Comparison of ENCODE assay signal across 8 mouse cellular contexts in the genomic region with DNA sequence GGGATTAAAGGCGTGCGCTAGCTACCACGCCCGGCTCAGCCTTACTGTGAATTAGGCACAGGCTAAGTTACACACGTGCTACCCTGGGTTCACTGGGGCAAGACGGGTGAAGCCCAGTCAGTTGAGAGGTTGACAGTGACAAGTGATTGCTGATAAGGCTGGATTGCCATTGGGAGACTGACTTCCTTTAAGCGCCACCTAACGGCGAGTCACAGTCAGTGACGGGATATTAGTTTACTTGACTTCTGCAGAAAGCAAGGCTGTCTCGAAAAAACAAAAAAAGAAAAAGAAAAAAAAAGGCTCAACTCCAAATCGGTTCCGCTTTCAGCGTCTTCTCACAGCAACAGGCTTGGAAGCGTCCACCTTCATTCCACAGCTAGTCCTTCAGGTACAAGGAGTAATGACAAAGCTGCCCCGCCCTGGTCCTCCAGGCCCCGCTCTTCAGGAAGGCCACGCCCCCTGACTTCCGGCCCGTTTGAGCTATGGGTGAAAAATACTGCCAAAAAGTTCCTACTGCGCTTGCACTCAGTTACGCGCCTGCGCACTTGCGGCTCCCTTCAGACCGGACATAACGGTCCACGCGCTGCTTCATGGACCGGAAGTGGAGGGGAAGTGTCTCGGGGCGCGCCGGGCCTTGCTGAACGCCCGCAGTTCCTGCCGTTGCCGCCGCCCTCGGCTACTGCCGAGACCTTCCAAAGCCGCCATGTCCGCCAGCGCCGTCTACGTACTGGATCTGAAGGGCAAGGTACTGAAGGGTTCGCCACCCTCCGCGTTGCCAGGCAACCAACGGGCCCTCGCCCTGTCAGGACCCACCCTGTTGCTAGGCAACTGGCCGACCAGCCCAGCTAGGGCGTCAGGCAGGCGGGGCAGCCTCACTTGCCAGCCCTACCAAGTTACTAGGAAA. TPM values are rescaled to one million over a fixed set of nuclear protein-coding genes. Genes with fewer than 3 reads are reported as not detected.
DNase-seq lines count a peak whose midpoint lies in the region; ATAC-seq lines count a peak whose summit lies in the region.

A gene (plus strand): TSS at position 520 of the 904 bp plus-strand sequence.

- peak within 1 kb of the TSS; percentile 92 for H3K27ac ChIP-seq in hindbrain, embryonic 14.5 days

- DNase-seq in R1 (ENCODE audit: low read depth, low spot score): peak; percentile 99
- peak; percentile 97 to 99 for DNase-seq in cerebellum, postnatal 25 days
- DNase-seq in frontal cortex, postnatal 25 days (ENCODE audit: low spot score in 2 of 2): peak; percentile 94
- peak; percentile 98 for DNase-seq in hindbrain, embryonic 14.5 days (ENCODE audit: low spot score)
- peak; percentile 96 to 97 for DNase-seq in layer of hippocampus, postnatal 36 days
- DNase-seq in lung, postnatal 36 days: peak; percentile 99
- DNase-seq in retina, postnatal 1 day: peak; percentile 99
- peak; percentile 90 to 96 for DNase-seq in urinary bladder, adult 18-20 months (ENCODE audit: low spot score in 2 of 2)

- no peaks in the 10 kb centered on the region for H3K9me3 ChIP-seq in hindbrain, embryonic 14.5 days (ENCODE audit: control insufficient read depth, low read length)

- peaks cover 10% of the 10 kb centered on the region for H3K36me3 ChIP-seq in hindbrain, embryonic 14.5 days (replicated peaks; ENCODE audit: control insufficient read depth, insufficient read depth)

- peaks cover 14% of the 10 kb centered on the region for H3K4me1 ChIP-seq in hindbrain, embryonic 14.5 days (replicated peaks; ENCODE audit: control insufficient read depth, insufficient read depth, low read length)

- under 1% methylated on average over 54 of the region's 54 CpGs for WGBS in hindbrain, embryonic 14.5 days

- no peaks in the 10 kb centered on the region for H3K27me3 ChIP-seq in hindbrain, embryonic 14.5 days (ENCODE audit: control insufficient read depth, insufficient read depth, low read length)

- peak; percentile 96 for ATAC-seq in hindbrain, embryonic 14.5 days (ENCODE audit: low FRiP score)

- peak within 1 kb of the TSS; percentile 59 for H3K9ac ChIP-seq in hindbrain, embryonic 14.5 days

- H3K4me3 ChIP-seq in hindbrain, embryonic 14.5 days (replicated peaks; ENCODE audit: low read length): peak within 1 kb of the TSS; percentile 59

- peak within 1 kb of the TSS; percentile 52 for H3K4me2 ChIP-seq in hindbrain, embryonic 14.5 days (replicated peaks)

RNA-seq across cellular contexts. Expression of the gene that starts here (rescaled TPM):
- 212 and 221 TPM in 2 replicates for polyA plus RNA-seq in hindbrain, embryonic 14.5 days (2014; fragmentation: Nextera tagmentation; extraction: Ambion mirVana)
- total RNA-seq in layer of hippocampus, postnatal 36 days (2021): 10 to 100 TPM; 74.5 to 94.0 TPM

Comparison
In these comparisons a context has a peak if more than half of its experiments do, and no peak if none do; other contexts are left out.
1. Peak in every context shown above with its lines: DNase-seq, ATAC-seq, H3K4me3 ChIP-seq and H3K27ac ChIP-seq.